Mouse (Mus musculus) heart, postnatal 0 days (tissue): ENCODE measurements around the gene Zfp541. TPM values are rescaled to one million over a fixed set of nuclear protein-coding genes. Genes with fewer than 3 reads are reported as not detected.

ENCODE experiments used
- ATAC-seq: fragments of 200-750 bp; cut with Nextera tagmentation; 2 replicates; pipeline ENCODE4 v1.8.0; 2017; ENCODE audit warnings: low read depth, moderate number of reproducible peaks, moderate library complexity; ENCODE audit not compliant: insufficient read depth
- DNase-seq: peaks from one replicate; pipeline ENCODE4 v3.0.0-alpha.2; 2016; ENCODE audit warnings: low spot score
- H3K27ac ChIP-seq: fragments of 300-500 bp; sonication (generic); 2 replicates; pipeline ENCODE4 v1.5.1; 2014; ENCODE audit warnings: low read depth, mild to moderate bottlenecking
- H3K27me3 ChIP-seq: fragments of 300-500 bp; sonication (generic); 2 replicates; pipeline ENCODE4 v1.6.1; 2014; ENCODE audit warnings: low read length, mixed read lengths; ENCODE audit not compliant: control insufficient read depth, insufficient read depth
- H3K36me3 ChIP-seq: fragments of 300-500 bp; sonication (generic); replicated peaks from 2 replicates; pipeline ENCODE4 v1.6.1; 2014; ENCODE audit warnings: low read length, mixed read lengths; ENCODE audit not compliant: control insufficient read depth, insufficient read depth
- H3K4me1 ChIP-seq: fragments of 300-500 bp; sonication (generic); 2 replicates; pipeline ENCODE4 v1.6.1; 2014; ENCODE audit warnings: antibody characterized with exemption; ENCODE audit not compliant: control insufficient read depth, insufficient read depth
- H3K4me2 ChIP-seq: fragments of 300-500 bp; sonication (generic); 2 replicates; pipeline ENCODE4 v1.6.1; 2014; ENCODE audit warnings: low read depth, mild to moderate bottlenecking, low read length, moderate library complexity
- H3K4me3 ChIP-seq: fragments of 300-500 bp; sonication (generic); 2 replicates; pipeline ENCODE4 v1.5.1; 2014; ENCODE audit warnings: low read depth, low read length
- H3K9ac ChIP-seq: fragments of 300-500 bp; sonication (generic); replicated peaks from 2 replicates; pipeline ENCODE4 v1.6.1; 2014; ENCODE audit warnings: low read depth, low read length, mixed read lengths
- H3K9me3 ChIP-seq: fragments of 300-500 bp; sonication (generic); replicated peaks from 2 replicates; pipeline ENCODE4 v1.6.1; 2016; ENCODE audit warnings: low read length; ENCODE audit not compliant: control insufficient read depth
- CTCF ChIP-seq: IDR thresholded peaks from 2 replicates; pipeline ENCODE4 v1.5.1; 2016; ENCODE audit warnings: antibody characterized with exemption, control low read depth, low read depth
- EP300 ChIP-seq: IDR thresholded peaks from 2 replicates; pipeline ENCODE4 v1.6.1; 2016; ENCODE audit warnings: antibody characterized with exemption, low read depth
- WGBS: fragments of 180-500 bp; shearing (Covaris S2); extraction: QIAGEN DNeasy Blood & Tissue Kit; methylation state at CpG from one replicate; pipeline ENCODE4 v1.1.7; 2014; 5-methylcytosine and 5-hydroxymethylcytosine counted together
- polyA plus RNA-seq: library from polyadenylated mRNA; unstranded; fragments of >200 nt; fragmentation: Nextera tagmentation; extraction: Ambion mirVana; gene quantifications from 2 replicates; pipeline ENCODE4 v1.2.1, GENCODE M21; 2015
- total RNA-seq: library from RNA; depleted of rRNA; stranded (reverse); fragments of >200 nt; gene quantifications from 2 replicates; pipeline ENCODE4 v1.2.3, GENCODE M21; 2014; ENCODE audit warnings: low replicate concordance

Zfp541 gene
- total and polyA plus RNA-seq, 2 experiments from 2014 or later: not detected

- 28% methylated on average over 1 of the region's 1 CpGs for WGBS
- no peaks in the 10 kb centered on the region for H3K9me3 ChIP-seq
- H3K9ac ChIP-seq: no peak overlapping the region
- DNase-seq: no peak
- no peak overlapping the region for H3K27ac ChIP-seq
- no peak for TF ChIP-seq CTCF
- no peak for TF ChIP-seq EP300
- ATAC-seq: no peak
- H3K4me1 ChIP-seq: no peaks in the 10 kb centered on the region
- no peaks in the 10 kb centered on the region for H3K36me3 ChIP-seq
- no peaks in the 10 kb centered on the region for H3K27me3 ChIP-seq
- no peak overlapping the region for H3K4me2 ChIP-seq
- no peak overlapping the region for H3K4me3 ChIP-seq
Observed at GRCm38 (mm10) chr7:16079947-16080346, 18.3 kb downstream of the Zfp541 start.

- no peaks in the 10 kb centered on the region for H3K4me1 ChIP-seq
- no peaks in the 10 kb centered on the region for H3K27me3 ChIP-seq
- no peak overlapping the region for H3K27ac ChIP-seq
- H3K9ac ChIP-seq: no peak overlapping the region
- no peaks in the 10 kb centered on the region for H3K36me3 ChIP-seq
- ATAC-seq: no peak
- no peak overlapping the region for H3K4me3 ChIP-seq
- no peaks in the 10 kb centered on the region for H3K9me3 ChIP-seq
- no peak overlapping the region for H3K4me2 ChIP-seq
- no peak for TF ChIP-seq EP300
- no peak for TF ChIP-seq CTCF
- 62% methylated on average over 4 of the region's 4 CpGs for WGBS
- DNase-seq: no peak
Observed at GRCm38 (mm10) chr7:16080581-16080980, 19.0 kb downstream of the Zfp541 start.

GRCm38 (mm10) chr7:16083361-16083760 lies 21.7 kb downstream of the Zfp541 start:
- DNase-seq: no peak
- Histone ChIP-seq H3K4me1 (no peaks in the 10 kb centered on the region), H3K27me3 (no peaks in the 10 kb centered on the region), H3K9me3 (no peaks in the 10 kb centered on the region), H3K27ac (no peak overlapping the region), H3K4me3 (no peak overlapping the region), H3K9ac (no peak overlapping the region), H3K36me3 (no peaks in the 10 kb centered on the region), H3K4me2 (no peak overlapping the region)
- WGBS: 41% methylated on average over 4 of the region's 4 CpGs
- TF ChIP-seq CTCF (no peak), EP300 (no peak)
- ATAC-seq: no peak

- Histone ChIP-seq H3K27me3 (no peaks in the 10 kb centered on the region), H3K27ac (no peak overlapping the region), H3K4me1 (no peaks in the 10 kb centered on the region), H3K4me2 (no peak overlapping the region), H3K36me3 (no peaks in the 10 kb centered on the region), H3K9ac (no peak overlapping the region), H3K4me3 (no peak overlapping the region), H3K9me3 (no peaks in the 10 kb centered on the region)
- WGBS: 66% methylated on average over 2 of the region's 2 CpGs
- TF ChIP-seq CTCF (no peak), EP300 (no peak)
- DNase-seq (no peak), ATAC-seq (no peak)
Observed at GRCm38 (mm10) chr7:16087587-16087986, 26.0 kb downstream of the Zfp541 start.

- no peaks in the 10 kb centered on the region for H3K36me3 ChIP-seq
- TF ChIP-seq EP300: no peak
- no peak overlapping the region for H3K4me2 ChIP-seq
- H3K27ac ChIP-seq: no peak overlapping the region
- H3K27me3 ChIP-seq: 0 out of 2 replicates have a peak, but pooled peaks cover 3% of the 10 kb centered on the region
- DNase-seq (no peak), ATAC-seq (no peak)
- WGBS: 58% methylated on average over 3 of the region's 3 CpGs
- H3K4me1 ChIP-seq: peaks cover 7% of the 10 kb centered on the region
- H3K9ac ChIP-seq: no peak overlapping the region
- H3K4me3 ChIP-seq: no peak overlapping the region
- no peaks in the 10 kb centered on the region for H3K9me3 ChIP-seq
Observed at GRCm38 (mm10) chr7:16094592-16094991, 33.0 kb downstream of the Zfp541 start.
